Mouse (Mus musculus) G1E-ER4 (cell line): Measurements from ENCODE around the gene Pigb. TPM values are rescaled to one million over a fixed set of nuclear protein-coding genes. Genes with fewer than 3 reads are reported as not detected.

Source experiments
- GATA1 ChIP-seq: IDR thresholded peaks from one replicate; pipeline ENCODE4 v1.8.0; 2012; ENCODE audit warnings: low read length, inconsistent platforms
- polyA plus RNA-seq: library from polyadenylated mRNA; stranded (reverse); fragments of >175 nt; gene quantifications from 2 replicates; pipeline ENCODE4 v1.2.3, GENCODE M21; 2012

The Pigb gene
- polyA plus RNA-seq, 1 experiment, result 1.7 TPM

- TF ChIP-seq GATA1, result no peak
Observed at GRCm38 (mm10) chr9:72974734-72975133, 65.4 kb downstream of the Pigb start.

GRCm38 (mm10) chr9:72972984-72973383 lies 67.2 kb downstream of the Pigb start:
- TF ChIP-seq GATA1, result no peak

DNA sequence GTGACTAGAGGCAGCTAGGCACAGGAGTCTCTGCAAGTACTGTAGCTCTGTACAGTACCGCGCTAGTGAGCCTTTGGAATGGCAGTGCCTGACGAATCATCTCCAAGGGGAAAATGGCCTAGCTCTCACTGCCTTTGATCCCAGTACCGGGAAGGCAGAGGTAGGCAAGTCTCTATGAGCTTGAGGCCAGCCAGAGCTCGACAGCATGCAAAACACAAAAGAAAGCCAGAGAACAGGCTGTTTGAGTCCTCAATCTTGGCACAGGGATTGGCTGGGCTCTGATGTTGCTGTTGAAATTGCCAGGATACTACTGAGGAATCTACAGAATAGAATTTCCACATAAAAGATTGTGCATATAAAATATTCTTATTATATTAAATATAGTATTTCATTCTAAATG lies 67.7 kb downstream of the Pigb start:
- TF ChIP-seq GATA1, result no peak

- TF ChIP-seq GATA1, result no peak
Observed at GRCm38 (mm10) chr9:72969874-72970273, 70.3 kb downstream of the Pigb start.

DNA sequence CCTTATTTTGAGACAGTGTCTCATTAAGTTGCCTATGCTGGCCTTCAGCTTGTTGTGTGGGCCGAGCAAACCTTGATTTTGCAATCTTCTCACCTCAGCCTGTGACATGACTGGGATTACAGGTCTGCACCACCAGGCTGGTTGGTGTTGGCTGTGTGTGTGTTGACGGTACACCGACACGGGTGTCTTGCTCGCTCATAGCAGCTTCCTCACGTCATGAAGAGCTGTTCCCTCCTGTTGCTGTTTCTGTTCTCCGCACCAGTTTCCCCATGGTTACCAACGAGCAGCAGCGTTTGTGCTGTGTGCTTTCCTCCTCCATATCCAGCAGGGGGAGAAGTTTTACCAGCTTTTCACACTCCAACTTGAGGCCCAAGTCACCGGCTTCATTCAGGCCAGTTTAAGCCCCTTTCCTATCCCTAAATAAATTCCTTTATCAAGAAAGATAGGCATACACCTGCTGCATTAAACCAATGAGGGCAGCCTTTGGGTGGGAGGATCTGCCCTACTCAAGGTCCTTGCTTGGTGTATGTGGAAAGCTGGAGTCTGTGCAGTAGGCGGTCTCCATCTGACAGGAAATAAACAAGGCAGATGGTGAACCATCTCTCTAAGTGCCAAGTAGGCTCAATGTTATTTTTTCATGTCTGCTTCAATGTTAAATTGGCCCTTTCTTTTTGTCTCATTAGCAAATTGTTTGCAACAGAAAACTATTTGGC lies 71.7 kb downstream of the Pigb start:
- no peak for TF ChIP-seq GATA1

DNA sequence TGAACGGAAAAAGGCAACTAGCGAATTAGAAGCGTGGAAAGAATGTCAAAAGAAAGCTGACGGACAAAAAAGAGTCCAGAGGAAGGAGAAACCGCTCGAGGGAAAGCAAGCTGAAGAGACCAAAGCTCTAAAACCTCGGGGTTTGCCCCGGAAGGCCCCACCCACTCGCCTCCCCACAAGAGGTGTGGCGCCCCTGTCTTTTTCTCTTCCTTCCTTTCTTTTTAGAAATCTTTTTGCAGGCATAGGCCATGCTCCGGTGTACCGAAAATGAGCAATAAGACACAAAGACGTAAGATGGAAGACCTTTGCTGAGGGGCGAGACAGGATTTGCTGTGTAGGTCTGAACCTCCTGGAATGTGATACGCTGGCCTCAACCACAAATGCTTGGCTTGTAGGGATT lies 78.2 kb downstream of the Pigb start:
- no peak for TF ChIP-seq GATA1

DNA sequence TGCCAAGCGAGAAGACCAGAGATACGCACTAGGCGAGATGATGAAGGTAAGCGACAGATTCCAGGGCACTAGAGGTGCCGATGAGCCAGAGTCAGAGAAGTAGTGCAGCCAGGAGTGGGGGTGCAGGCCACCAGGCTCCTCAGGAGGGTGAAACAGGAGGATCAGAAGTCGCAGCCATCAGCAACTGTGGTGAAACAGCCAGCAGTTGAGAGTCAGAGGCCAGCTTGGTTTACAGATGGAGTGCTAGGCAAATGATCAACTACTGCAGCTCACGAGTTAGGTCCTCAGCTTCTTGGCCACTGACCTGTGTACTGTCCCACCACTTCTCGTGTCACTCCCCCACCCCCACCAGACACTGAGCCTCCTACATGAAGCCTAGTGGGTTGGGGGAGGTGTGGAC lies 78.8 kb downstream of the Pigb start:
- no peak for TF ChIP-seq GATA1

DNA sequence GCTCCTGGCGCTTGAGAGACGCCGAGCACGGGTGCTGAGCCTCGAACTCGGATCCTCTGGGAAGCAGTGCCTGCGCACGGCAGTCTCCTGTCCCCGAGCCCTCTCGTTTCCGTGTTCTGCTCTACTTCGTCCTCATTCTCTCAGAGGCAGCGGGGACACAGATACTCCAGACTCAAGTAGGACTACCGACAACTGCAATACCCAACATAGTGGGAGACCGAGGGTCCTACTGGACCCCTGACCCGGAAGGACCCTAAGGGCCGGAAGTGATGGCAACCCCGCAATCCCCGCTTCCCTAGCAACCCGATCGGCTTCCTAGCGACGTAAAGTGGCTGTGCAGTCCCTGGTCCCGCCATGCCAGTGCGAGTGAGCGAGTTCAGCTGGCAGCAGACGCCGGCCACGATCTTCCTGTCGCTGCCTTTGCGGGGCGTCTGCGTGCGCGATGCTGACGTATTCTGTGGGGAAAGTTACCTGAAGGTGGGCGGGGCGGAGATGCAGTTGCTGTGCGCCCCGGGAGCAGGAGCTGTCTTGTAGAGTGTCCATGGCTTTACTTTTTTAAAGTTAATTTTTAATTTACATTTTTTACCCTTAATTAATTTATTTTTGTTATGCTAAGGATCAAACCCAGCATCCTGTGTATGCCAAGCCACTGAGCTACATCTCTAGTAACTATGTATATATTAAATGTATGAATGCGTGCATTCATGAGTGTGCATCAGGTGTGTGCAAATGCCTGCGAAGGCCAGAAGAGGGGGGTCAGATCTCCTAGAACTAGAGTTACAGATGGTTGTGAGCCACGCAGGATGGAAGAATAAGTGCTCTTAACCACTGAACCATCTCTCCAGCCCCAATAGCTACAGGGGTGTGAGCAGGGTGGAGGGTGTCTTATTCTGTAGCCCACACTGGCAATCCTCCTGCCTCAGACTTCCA lies 81.4 kb downstream of the Pigb start, which contains the start of the genes Dyx1c1 and Gm44503:
TSS of gene Dyx1c1 (plus strand) at position 265 of the 930 bp plus-strand sequence.
TSS of gene Gm44503 (plus strand) at position 332 of the 930 bp plus-strand sequence.
- no peak for TF ChIP-seq GATA1

Other genes with a start within 250 kb of the Pigb start
- gene Prtg, start 233.5 kb downstream of the Pigb start, polyA plus RNA-seq, result 0.24 and 0.30 TPM in 2 replicates
- not detected in 2 replicates for gene Pygo1, start 114.7 kb downstream of the Pigb start, polyA plus RNA-seq
- not detected in 2 replicates for gene Dyx1c1, start 81.6 kb downstream of the Pigb start, polyA plus RNA-seq
- 0.03 TPM in 1 of 2 replicates, not detected in the other for gene Gm44503, start 81.5 kb downstream of the Pigb start, polyA plus RNA-seq
- 0.27 and 0.31 TPM in 2 replicates for gene Ccpg1os, start 55.0 kb downstream of the Pigb start, polyA plus RNA-seq
- gene Ccpg1, start 54.9 kb downstream of the Pigb start, polyA plus RNA-seq, result 0.73 and 1.3 TPM in 2 replicates
- 3.2 and 4.2 TPM in 2 replicates for gene Rab27a, start 4.5 kb upstream of the Pigb start, polyA plus RNA-seq
- gene Khdc3, start 61.5 kb upstream of the Pigb start, polyA plus RNA-seq, result 0.03 and 0.06 TPM in 2 replicates
- not detected in 2 replicates for gene Gm20509, start 62.1 kb upstream of the Pigb start, polyA plus RNA-seq
- 4.1 and 52.1 TPM in 2 replicates for gene Rsl24d1, start 73.0 kb upstream of the Pigb start, polyA plus RNA-seq